Mouse (Mus musculus) layer of hippocampus, adult 2 months (tissue): Measurements from ENCODE around the gene Cdan1. TPM values are rescaled to one million over a fixed set of nuclear protein-coding genes. Genes with fewer than 3 reads are reported as not detected.
A peak's percentile ranks its signal among the peaks of the same experiment; 100 is the strongest.

ENCODE experiments used
- DNase-seq, 2 experiments: peaks; one replicate each; pipeline ENCODE4 v3.0.0; 2022; ENCODE audit warnings: low spot score in 2 of 2
- H3K27ac ChIP-seq: fragments of 200-600 bp; 2 replicates; pipeline ENCODE4 v1.8.1; 2022
- H3K4me3 ChIP-seq: fragments of 200-600 bp; 2 replicates; pipeline ENCODE4 v1.8.1; 2022; ENCODE audit warnings: mild to moderate bottlenecking
- CTCF ChIP-seq: fragments of 200-600 bp; conservative IDR thresholded peaks from 2 replicates; pipeline ENCODE4 v1.8.1; 2022; ENCODE audit warnings: antibody characterized with exemption, mild to moderate bottlenecking, moderate library complexity
- long read RNA-seq, 2 experiments: library from polyadenylated mRNA; stranded (forward); transcript quantifications; one replicate each; pipeline ENCODE4 v2.0.0; 2021; ENCODE audit warnings: borderline mapping rate in 2 of 2
- total RNA-seq, 2 experiments: library from RNA; stranded (reverse); gene quantifications; 2 replicates each; pipeline ENCODE4 v1.2.3; 2021

Cdan1 gene
- 10 to 100 TPM; 24.0 to 38.2 TPM for total RNA-seq
- long read RNA-seq, experiment 1, partial matches to known transcripts: 1 of 11 reads
- long read RNA-seq, experiment 1, other reads (novel, unspliced or antisense): 10 of 11 reads
- long read RNA-seq, experiment 2, partial matches to known transcripts: 2 of 11 reads
- long read RNA-seq, experiment 2, other reads (novel, unspliced or antisense): 9 of 11 reads

- peak within 1 kb of the TSS; percentile 91 for H3K27ac ChIP-seq
- peak within 1 kb of the TSS; percentile 77 for H3K4me3 ChIP-seq
- peak in 1 of 2 experiments; percentile 32 for DNase-seq
- TF ChIP-seq CTCF: no peak
Measured at GRCm38 (mm10) chr2:120849449-120850423, at the start of gene Cdan1. Gene Cdan1 (minus strand): TSS chr2:120850128.

GRCm38 (mm10) chr2:120896361-120896760, 46.4 kb upstream of the Cdan1 start:
- no peak for TF ChIP-seq CTCF
- no peak overlapping the region for H3K27ac ChIP-seq
- no peak overlapping the region for H3K4me3 ChIP-seq
- no peak for DNase-seq

GRCm38 (mm10) chr2:120887601-120888000, 37.7 kb upstream of the Cdan1 start:
- no peak overlapping the region for H3K27ac ChIP-seq
- DNase-seq: no peak
- no peak overlapping the region for H3K4me3 ChIP-seq
- no peak for TF ChIP-seq CTCF

- Histone ChIP-seq H3K4me3 (no peak overlapping the region), H3K27ac (peak overlapping the region; percentile 78)
- DNase-seq: no peak
- TF ChIP-seq CTCF: no peak
Measured at GRCm38 (mm10) chr2:120873192-120873591, 23.3 kb upstream of the Cdan1 start.

GRCm38 (mm10) chr2:120871447-120872336, 21.8 kb upstream of the Cdan1 start:
- H3K27ac ChIP-seq: peak overlapping the region; percentile 78
- no peak for DNase-seq
- TF ChIP-seq CTCF: no peak
- H3K4me3 ChIP-seq: no peak overlapping the region

- TF ChIP-seq CTCF: no peak
- DNase-seq: peak; percentile 48 to 51
- Histone ChIP-seq H3K4me3 (no peak overlapping the region), H3K27ac (peak overlapping the region; percentile 74)
Measured at GRCm38 (mm10) chr2:120867336-120867735, 17.4 kb upstream of the Cdan1 start.

GRCm38 (mm10) chr2:120866561-120866960, 16.6 kb upstream of the Cdan1 start:
- Histone ChIP-seq H3K4me3 (no peak overlapping the region), H3K27ac (peak overlapping the region; percentile 74)
- peak; percentile 79 for TF ChIP-seq CTCF
- peak in 1 of 2 experiments; percentile 45 for DNase-seq

- no peak for DNase-seq
- no peak for TF ChIP-seq CTCF
- Histone ChIP-seq H3K27ac (peak overlapping the region; percentile 67), H3K4me3 (no peak overlapping the region)
Measured at GRCm38 (mm10) chr2:120863389-120863788, 13.5 kb upstream of the Cdan1 start.

GRCm38 (mm10) chr2:120860699-120861098, 10.8 kb upstream of the Cdan1 start:
- no peak for DNase-seq
- H3K27ac ChIP-seq: peak overlapping the region; percentile 8; the same call in 1 of the 2 replicates
- no peak for TF ChIP-seq CTCF

GRCm38 (mm10) chr2:120858131-120858530, 8.2 kb upstream of the Cdan1 start:
- DNase-seq: no peak
- TF ChIP-seq CTCF: no peak
- H3K4me3 ChIP-seq: no peak overlapping the region
- H3K27ac ChIP-seq: no peak overlapping the region

More at GRCm38 (mm10) chr2:120860699-120861098, 10.8 kb upstream of the Cdan1 start:
- H3K4me3 ChIP-seq: no peak overlapping the region

- H3K4me3 ChIP-seq: no peak overlapping the region
- H3K27ac ChIP-seq: no peak overlapping the region
- no peak for TF ChIP-seq CTCF
- no peak for DNase-seq
Measured at GRCm38 (mm10) chr2:120853151-120853550, 3.2 kb upstream of the Cdan1 start.

- DNase-seq: no peak
- TF ChIP-seq CTCF: no peak
- Histone ChIP-seq H3K27ac (no peak overlapping the region), H3K4me3 (no peak overlapping the region)
Measured at GRCm38 (mm10) chr2:120852626-120853025, 2.7 kb upstream of the Cdan1 start.
